Mouse (Mus musculus) heart, postnatal 0 days (tissue): ENCODE data around the gene Gtpbp3.

Experiments used
- CTCF ChIP-seq: IDR thresholded peaks from 2 replicates; pipeline ENCODE4 v1.5.1; 2016; ENCODE audit warnings: antibody characterized with exemption, control low read depth, low read depth
- EP300 ChIP-seq: IDR thresholded peaks from 2 replicates; pipeline ENCODE4 v1.6.1; 2016; ENCODE audit warnings: antibody characterized with exemption, low read depth

GRCm38 (mm10) chr8:71507589-71508104, 19.7 kb downstream of the Gtpbp3 start:
- TF ChIP-seq CTCF, result no peak
- TF ChIP-seq EP300, result no peak
